Mouse (Mus musculus): ENCODE results near the gene Enpp6.

- no peak for TF ChIP-seq CTCF (IDR thresholded peaks at IDR 0.05; ENCODE audit: extremely low read depth, insufficient read length, insufficient replicate concordance, low read depth, low read length)
- TF ChIP-seq POLR2A (IDR thresholded peaks at IDR 0.05; ENCODE audit: low read depth, low read length), result no peak
Measured at GRCm38 (mm10) chr8:46962630-46963427, 23.9 kb upstream of the Enpp6 start.
